Mouse (Mus musculus): ENCODE results near the gene Lcn4. TPM values are rescaled to one million over a fixed set of nuclear protein-coding genes. Genes with fewer than 3 reads are reported as not detected.

The Lcn4 gene
- polyA plus RNA-seq, 1 experiment from 2014 or later, result not detected

- H3K9me3 ChIP-seq, result no peaks in the 10 kb centered on the region
- WGBS, result 56% methylated on average over 2 of the region's 2 CpGs
Observed at GRCm38 (mm10) chr2:26643942-26644341, 27.1 kb downstream of the Lcn4 start.

GRCm38 (mm10) chr2:26641006-26641647, 30.0 kb downstream of the Lcn4 start:
- Histone ChIP-seq H3K36me3 (peaks cover 28% of the 10 kb centered on the region), H3K9me3 (no peaks in the 10 kb centered on the region), H3K4me1 (peaks cover 34% of the 10 kb centered on the region), H3K4me3 (no peak overlapping the region), H3K27me3 (replicated peaks) (no peaks in the 10 kb centered on the region; the same call in 1 of the 2 replicates), H3K4me2 (no peak overlapping the region), H3K27ac (replicated peaks) (no peak overlapping the region), H3K9ac (0 out of 2 replicates have a peak overlapping the region, but pooled peaks have one; percentile 99)
- no peak for ATAC-seq (ENCODE audit: extremely low read depth, insufficient number of reproducible peaks, low FRiP score, low TSS enrichment)
- 67% methylated on average over 7 of the region's 7 CpGs for WGBS

More at GRCm38 (mm10) chr2:26643942-26644341, 27.1 kb downstream of the Lcn4 start:
- Histone ChIP-seq H3K4me2 (no peak overlapping the region), H3K4me1 (peaks cover 15% of the 10 kb centered on the region), H3K36me3 (no peaks in the 10 kb centered on the region), H3K27me3 (replicated peaks) (no peaks in the 10 kb centered on the region; the same call in 1 of the 2 replicates), H3K4me3 (no peak overlapping the region), H3K9ac (no peak overlapping the region), H3K27ac (replicated peaks) (no peak overlapping the region)
- no peak for ATAC-seq (ENCODE audit: extremely low read depth, insufficient number of reproducible peaks, low FRiP score, low TSS enrichment)

GRCm38 (mm10) chr2:26639838-26640830, 30.9 kb downstream of the Lcn4 start:
- Histone ChIP-seq H3K4me1 (peaks cover 42% of the 10 kb centered on the region), H3K9me3 (no peaks in the 10 kb centered on the region), H3K4me2 (peak overlapping the region; percentile 90), H3K27me3 (replicated peaks) (no peaks in the 10 kb centered on the region), H3K27ac (replicated peaks) (peak overlapping the region; percentile 85), H3K9ac (peak overlapping the region; percentile 99), H3K4me3 (peak overlapping the region; percentile 99), H3K36me3 (peaks cover 38% of the 10 kb centered on the region)
- peak; percentile 64; the same call in 1 of the 2 replicates for ATAC-seq (ENCODE audit: extremely low read depth, insufficient number of reproducible peaks, low FRiP score, low TSS enrichment)
- WGBS, result 4% methylated on average over 49 of the region's 49 CpGs

GRCm38 (mm10) chr2:26639083-26639482, 32.0 kb downstream of the Lcn4 start:
- WGBS, result 7% methylated on average over 8 of the region's 8 CpGs

GRCm38 (mm10) chr2:26638572-26638971, 32.5 kb downstream of the Lcn4 start:
- H3K27ac ChIP-seq (replicated peaks), result peak overlapping the region; percentile 39; the same call in 1 of the 2 replicates
- H3K4me3 ChIP-seq, result peak overlapping the region; percentile 99
- no peaks in the 10 kb centered on the region for H3K27me3 ChIP-seq (replicated peaks)
- no peaks in the 10 kb centered on the region for H3K9me3 ChIP-seq
- peak overlapping the region; percentile 99 for H3K9ac ChIP-seq
- 70% methylated on average over 5 of the region's 5 CpGs for WGBS
- H3K4me2 ChIP-seq, result peak overlapping the region; percentile 90
- H3K36me3 ChIP-seq, result peaks cover 52% of the 10 kb centered on the region
- H3K4me1 ChIP-seq, result peaks cover 40% of the 10 kb centered on the region
- ATAC-seq (ENCODE audit: extremely low read depth, insufficient number of reproducible peaks, low FRiP score, low TSS enrichment), result no peak

More at GRCm38 (mm10) chr2:26639083-26639482, 32.0 kb downstream of the Lcn4 start:
- H3K4me2 ChIP-seq, result peak overlapping the region; percentile 90
- H3K27ac ChIP-seq (replicated peaks), result peak overlapping the region; percentile 39
- H3K4me1 ChIP-seq, result peaks cover 44% of the 10 kb centered on the region
- no peaks in the 10 kb centered on the region for H3K27me3 ChIP-seq (replicated peaks)
- H3K9ac ChIP-seq, result peak overlapping the region; percentile 99
- H3K36me3 ChIP-seq, result peaks cover 48% of the 10 kb centered on the region
- no peaks in the 10 kb centered on the region for H3K9me3 ChIP-seq
- peak overlapping the region; percentile 99 for H3K4me3 ChIP-seq
- no peak for ATAC-seq (ENCODE audit: extremely low read depth, insufficient number of reproducible peaks, low FRiP score, low TSS enrichment)

GRCm38 (mm10) chr2:26638039-26638438, 33.0 kb downstream of the Lcn4 start:
- peak overlapping the region; percentile 99 for H3K4me3 ChIP-seq
- H3K4me1 ChIP-seq, result peaks cover 40% of the 10 kb centered on the region
- H3K36me3 ChIP-seq, result peaks cover 55% of the 10 kb centered on the region
- no peaks in the 10 kb centered on the region for H3K9me3 ChIP-seq
- H3K4me2 ChIP-seq, result peak overlapping the region; percentile 90
- 0 out of 2 replicates have a peak overlapping the region, but pooled peaks have one; percentile 12 for H3K27ac ChIP-seq (replicated peaks)
- H3K27me3 ChIP-seq (replicated peaks), result no peaks in the 10 kb centered on the region
- WGBS, result 67% methylated on average over 5 of the region's 5 CpGs
- ATAC-seq (ENCODE audit: extremely low read depth, insufficient number of reproducible peaks, low FRiP score, low TSS enrichment), result no peak
- peak overlapping the region; percentile 99; the same call in 1 of the 2 replicates for H3K9ac ChIP-seq

- Histone ChIP-seq H3K9me3 (no peaks in the 10 kb centered on the region), H3K4me1 (peaks cover 40% of the 10 kb centered on the region), H3K4me2 (peak overlapping the region; percentile 90), H3K9ac (peak overlapping the region; percentile 99; the same call in 1 of the 2 replicates), H3K27ac (replicated peaks) (no peak overlapping the region), H3K4me3 (0 out of 2 replicates have a peak overlapping the region, but pooled peaks have one; percentile 3), H3K27me3 (replicated peaks) (no peaks in the 10 kb centered on the region), H3K36me3 (peaks cover 55% of the 10 kb centered on the region)
- WGBS, result 75% methylated on average over 4 of the region's 4 CpGs
- no peak for ATAC-seq (ENCODE audit: extremely low read depth, insufficient number of reproducible peaks, low FRiP score, low TSS enrichment)
Observed at GRCm38 (mm10) chr2:26637316-26637932, 33.7 kb downstream of the Lcn4 start.

- 54% methylated on average over 2 of the region's 2 CpGs for WGBS
- H3K4me1 ChIP-seq, result peaks cover 40% of the 10 kb centered on the region
- no peak for ATAC-seq (ENCODE audit: extremely low read depth, insufficient number of reproducible peaks, low FRiP score, low TSS enrichment)
- no peak overlapping the region for H3K4me2 ChIP-seq
- H3K9me3 ChIP-seq, result no peaks in the 10 kb centered on the region
- H3K4me3 ChIP-seq, result no peak overlapping the region
- H3K27ac ChIP-seq (replicated peaks), result no peak overlapping the region
- no peaks in the 10 kb centered on the region for H3K27me3 ChIP-seq (replicated peaks)
- peaks cover 55% of the 10 kb centered on the region for H3K36me3 ChIP-seq
- H3K9ac ChIP-seq, result no peak overlapping the region
Observed at GRCm38 (mm10) chr2:26636325-26636635, 34.8 kb downstream of the Lcn4 start.

- Histone ChIP-seq H3K4me2 (no peak overlapping the region), H3K27me3 (replicated peaks) (no peaks in the 10 kb centered on the region), H3K9ac (0 out of 2 replicates have a peak overlapping the region, but pooled peaks have one; percentile 30), H3K4me1 (peaks cover 40% of the 10 kb centered on the region), H3K4me3 (no peak overlapping the region), H3K36me3 (peaks cover 55% of the 10 kb centered on the region), H3K27ac (replicated peaks) (no peak overlapping the region), H3K9me3 (no peaks in the 10 kb centered on the region)
- ATAC-seq (ENCODE audit: extremely low read depth, insufficient number of reproducible peaks, low FRiP score, low TSS enrichment), result no peak
- 73% methylated on average over 21 of the region's 21 CpGs for WGBS
Observed at GRCm38 (mm10) chr2:26635489-26636324, 35.4 kb downstream of the Lcn4 start.
